Mouse (Mus musculus) forebrain, embryonic 15.5 days (tissue): ENCODE data around the gene Ggcx. TPM values are rescaled to one million over a fixed set of nuclear protein-coding genes. Genes with fewer than 3 reads are reported as not detected.

Experiments
- ATAC-seq: fragments of 200-750 bp; cut with Nextera tagmentation; replicated peaks from 2 replicates; pipeline ENCODE4 v1.8.0; 2017; ENCODE audit warnings: mild to moderate bottlenecking, moderate TSS enrichment, moderate library complexity
- H3K27ac ChIP-seq: fragments of 300-500 bp; sonication (generic); replicated peaks from 2 replicates; pipeline ENCODE4 v1.5.1; 2015; ENCODE audit warnings: mild to moderate bottlenecking, inconsistent platforms
- H3K27me3 ChIP-seq: fragments of 300-500 bp; sonication (generic); 2 replicates; pipeline ENCODE4 v1.6.1; 2015; ENCODE audit warnings: inconsistent platforms
- H3K36me3 ChIP-seq: fragments of 300-500 bp; sonication (generic); 2 replicates; pipeline ENCODE4 v1.6.1; 2015; ENCODE audit warnings: mild to moderate bottlenecking, inconsistent platforms
- H3K4me1 ChIP-seq: fragments of 300-500 bp; sonication (generic); 2 replicates; pipeline ENCODE4 v1.6.1; 2015; ENCODE audit warnings: inconsistent platforms
- H3K4me2 ChIP-seq: fragments of 300-500 bp; sonication (generic); replicated peaks from 2 replicates; pipeline ENCODE4 v1.6.1; 2015; ENCODE audit warnings: mild to moderate bottlenecking, inconsistent platforms
- H3K4me3 ChIP-seq: fragments of 300-500 bp; sonication (generic); 2 replicates; pipeline ENCODE4 v1.5.1; 2015; ENCODE audit warnings: mild to moderate bottlenecking, inconsistent platforms
- H3K9ac ChIP-seq: fragments of 300-500 bp; sonication (generic); replicated peaks from 2 replicates; pipeline ENCODE4 v1.6.1; 2015; ENCODE audit warnings: mild to moderate bottlenecking, inconsistent platforms
- H3K9me3 ChIP-seq: fragments of 300-500 bp; sonication (generic); 2 replicates; pipeline ENCODE4 v1.6.1; 2016; ENCODE audit warnings: inconsistent platforms
- WGBS: fragments of 180-500 bp; shearing (Covaris S2); methylation state at CpG from one replicate; pipeline ENCODE4 v1.1.7; 2015; ENCODE audit warnings: mixed read lengths; 5-methylcytosine and 5-hydroxymethylcytosine counted together
- polyA plus RNA-seq: library from polyadenylated mRNA; unstranded; fragments of >200 nt; fragmentation: Nextera tagmentation; extraction: Ambion mirVana; gene quantifications from 2 replicates; pipeline ENCODE4 v1.2.1, GENCODE M21; 2015

The Ggcx gene
- polyA plus RNA-seq, 1 experiment from 2014 or later, result 14.0 TPM

- Histone ChIP-seq H3K36me3 (no peaks in the 10 kb centered on the region), H3K4me2 (no peak overlapping the region), H3K9ac (no peak overlapping the region), H3K27ac (no peak overlapping the region), H3K4me1 (peaks cover 7% of the 10 kb centered on the region), H3K4me3 (no peak overlapping the region), H3K9me3 (no peaks in the 10 kb centered on the region), H3K27me3 (peaks cover 22% of the 10 kb centered on the region; the same call in 1 of the 2 replicates)
- 87% methylated on average over 8 of the region's 8 CpGs for WGBS
- ATAC-seq, result no peak
These were observed 35.4 kb upstream of the Ggcx start for GRCm38 (mm10) chr6:72378510-72379234.

DNA sequence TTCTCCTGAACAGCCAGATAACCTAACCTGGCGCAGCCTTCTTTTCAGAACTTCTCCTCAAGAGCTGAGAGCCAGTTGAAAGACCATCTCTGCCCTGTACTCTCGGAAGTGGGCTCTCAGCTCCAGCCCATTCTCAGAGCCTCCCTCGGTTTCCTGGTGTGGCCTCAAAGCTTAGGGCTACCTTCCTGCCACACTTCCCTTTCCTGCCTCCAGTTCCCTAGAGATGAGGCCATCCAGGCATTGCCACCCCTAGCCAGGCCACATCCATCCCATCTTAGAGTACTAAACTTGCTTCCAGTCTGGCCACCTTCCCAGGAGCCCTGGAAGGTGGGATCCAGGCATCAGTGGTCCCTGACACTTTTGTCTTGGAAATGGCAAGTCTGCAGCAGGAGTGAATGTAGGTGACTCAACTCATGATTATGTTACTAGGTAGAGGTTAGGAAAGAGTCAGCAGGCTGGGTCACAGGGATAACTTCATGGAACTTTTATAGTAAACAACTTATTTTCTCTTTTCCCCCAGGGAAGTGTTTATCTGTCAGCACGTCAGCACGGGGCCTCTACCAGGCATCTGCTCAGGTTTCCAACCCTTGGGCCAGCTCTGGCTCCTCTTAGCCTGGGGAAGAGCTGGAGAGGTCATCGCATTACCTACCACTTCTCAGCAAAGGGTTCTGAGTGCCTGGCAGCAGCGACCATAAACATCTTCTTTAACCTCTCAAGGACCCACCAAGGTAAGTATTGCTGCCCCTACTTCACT lies 34.6 kb upstream of the Ggcx start:
- Histone ChIP-seq H3K9me3 (no peaks in the 10 kb centered on the region), H3K27me3 (peaks cover 22% of the 10 kb centered on the region; the same call in 1 of the 2 replicates), H3K4me3 (peak overlapping the region; percentile 40; the same call in 1 of the 2 replicates), H3K27ac (no peak overlapping the region), H3K36me3 (no peaks in the 10 kb centered on the region), H3K9ac (no peak overlapping the region), H3K4me2 (peak overlapping the region; percentile 60), H3K4me1 (peaks cover 7% of the 10 kb centered on the region)
- no peak for ATAC-seq
- WGBS, result 42% methylated on average over 7 of the region's 7 CpGs

- 2% methylated on average over 47 of the region's 49 CpGs for WGBS
These were observed 33.9 kb upstream of the Ggcx start, which contains the start of gene Vamp5 for GRCm38 (mm10) chr6:72380131-72380770. Gene Vamp5, minus strand, starts transcription at chr6:72380468.

GRCm38 (mm10) chr6:72382494-72382893 lies 31.6 kb upstream of the Ggcx start:
- Histone ChIP-seq H3K36me3 (no peaks in the 10 kb centered on the region), H3K27ac (no peak overlapping the region), H3K9ac (no peak overlapping the region), H3K4me2 (no peak overlapping the region), H3K4me3 (no peak overlapping the region), H3K9me3 (no peaks in the 10 kb centered on the region), H3K27me3 (peaks cover 22% of the 10 kb centered on the region; the same call in 1 of the 2 replicates), H3K4me1 (peaks cover 7% of the 10 kb centered on the region)
- WGBS, result 84% methylated on average over 6 of the region's 6 CpGs
- ATAC-seq, result no peak

More at GRCm38 (mm10) chr6:72380131-72380770, 33.9 kb upstream of the Ggcx start, which contains the start of gene Vamp5:
- ATAC-seq, result peak; percentile 64; the same call in 1 of the 2 replicates
- no peak within 1 kb of the TSS for H3K27ac ChIP-seq
- peaks cover 22% of the 10 kb centered on the region; the same call in 1 of the 2 replicates for H3K27me3 ChIP-seq
- peak within 1 kb of the TSS; percentile 60 for H3K4me2 ChIP-seq
- H3K4me3 ChIP-seq, result peak within 1 kb of the TSS; percentile 40
- H3K4me1 ChIP-seq, result peaks cover 7% of the 10 kb centered on the region
- H3K9me3 ChIP-seq, result no peaks in the 10 kb centered on the region
- peak within 1 kb of the TSS; percentile 40 for H3K9ac ChIP-seq
- H3K36me3 ChIP-seq, result no peaks in the 10 kb centered on the region

DNA sequence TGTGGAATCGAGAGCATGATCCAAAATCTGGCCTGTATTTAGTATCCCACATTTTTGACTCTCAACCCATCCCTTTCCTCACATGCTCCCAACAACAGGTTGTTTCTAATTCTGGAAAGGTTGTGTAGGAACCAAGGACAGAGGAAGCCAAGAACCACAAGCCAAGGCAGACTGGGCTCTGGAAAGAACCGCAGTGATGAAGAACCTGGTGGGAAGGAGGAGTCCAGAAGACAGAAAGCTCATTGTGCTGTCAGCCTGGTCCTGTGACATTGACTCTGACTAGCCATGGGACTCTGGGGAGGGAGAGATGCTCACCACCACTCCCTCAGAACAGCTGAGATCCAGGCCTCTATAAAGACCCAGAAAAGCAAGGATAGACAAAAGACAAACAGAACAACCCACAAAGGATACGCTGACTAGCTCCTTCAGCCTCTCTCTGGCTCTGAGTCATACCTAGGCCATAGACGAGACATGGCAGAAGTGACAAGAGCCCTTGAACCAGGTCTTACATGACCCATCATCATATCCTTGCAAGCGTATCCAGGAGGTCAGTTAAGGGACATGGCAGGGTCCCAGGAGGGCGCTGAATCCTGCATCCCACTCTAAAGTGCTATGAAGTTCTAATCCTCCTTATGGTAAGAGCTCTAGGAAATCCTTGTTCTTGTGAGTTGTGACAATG lies 30.8 kb upstream of the Ggcx start:
- WGBS, result 83% methylated on average over 6 of the region's 6 CpGs
- Histone ChIP-seq H3K9me3 (no peaks in the 10 kb centered on the region), H3K27me3 (peaks cover 22% of the 10 kb centered on the region; the same call in 1 of the 2 replicates), H3K36me3 (no peaks in the 10 kb centered on the region), H3K4me2 (no peak overlapping the region), H3K9ac (no peak overlapping the region), H3K27ac (no peak overlapping the region), H3K4me1 (peaks cover 7% of the 10 kb centered on the region), H3K4me3 (no peak overlapping the region)
- no peak for ATAC-seq

DNA sequence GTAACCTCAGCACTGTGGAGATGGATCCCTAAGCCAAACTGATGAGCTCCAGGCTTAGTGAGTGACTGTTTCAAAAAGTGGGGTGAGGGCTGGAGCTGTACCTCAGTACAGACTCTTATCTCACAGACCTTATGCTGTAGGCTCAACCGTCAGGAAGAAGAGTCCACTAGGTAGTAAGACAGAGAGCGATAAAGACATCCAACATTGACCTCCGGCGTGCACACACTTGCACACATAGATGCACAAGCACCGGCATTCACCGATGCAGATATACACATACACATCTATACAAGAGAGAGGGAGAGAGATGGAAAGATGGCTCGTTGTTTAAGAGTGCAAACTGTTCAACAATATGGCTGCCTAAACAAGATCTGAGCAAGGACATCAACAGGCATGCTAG lies 30.2 kb upstream of the Ggcx start:
- ATAC-seq, result no peak
- 95% methylated on average over 7 of the region's 7 CpGs for WGBS

GRCm38 (mm10) chr6:72385258-72385657 lies 28.9 kb upstream of the Ggcx start:
- H3K9me3 ChIP-seq, result no peaks in the 10 kb centered on the region
- 89% methylated on average over 4 of the region's 4 CpGs for WGBS
- ATAC-seq, result no peak
- H3K36me3 ChIP-seq, result no peaks in the 10 kb centered on the region
- peaks cover 10% of the 10 kb centered on the region; the same call in 1 of the 2 replicates for H3K27me3 ChIP-seq
- H3K4me1 ChIP-seq, result peaks cover 12% of the 10 kb centered on the region
- H3K4me2 ChIP-seq, result no peak overlapping the region
- H3K27ac ChIP-seq, result no peak overlapping the region
- H3K4me3 ChIP-seq, result no peak overlapping the region
- H3K9ac ChIP-seq, result no peak overlapping the region

More for the DNA sequence above, 30.2 kb upstream of the Ggcx start:
- Histone ChIP-seq H3K36me3 (no peaks in the 10 kb centered on the region), H3K27me3 (peaks cover 22% of the 10 kb centered on the region; the same call in 1 of the 2 replicates), H3K4me3 (no peak overlapping the region), H3K9ac (no peak overlapping the region), H3K27ac (no peak overlapping the region), H3K4me2 (no peak overlapping the region), H3K9me3 (no peaks in the 10 kb centered on the region), H3K4me1 (peaks cover 7% of the 10 kb centered on the region)

DNA sequence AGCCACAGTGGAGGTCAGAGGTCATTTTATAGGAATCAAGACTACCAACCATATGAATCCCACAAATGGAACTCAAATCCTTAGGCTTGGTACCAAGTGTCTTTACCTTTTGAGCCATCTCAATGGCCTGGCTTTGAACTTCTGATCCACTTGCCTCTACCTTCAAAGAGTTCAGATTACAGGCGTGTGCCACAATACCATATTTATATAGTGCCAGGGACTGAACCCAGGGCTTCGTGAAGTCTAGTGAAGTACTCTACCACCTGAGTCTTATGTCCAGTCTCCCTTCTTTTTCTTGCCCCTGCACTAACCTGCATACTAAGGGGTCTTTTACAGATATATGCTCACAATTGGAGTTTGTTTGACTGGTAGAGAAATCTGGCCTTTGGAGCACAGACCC lies 27.5 kb upstream of the Ggcx start:
- Histone ChIP-seq H3K36me3 (no peaks in the 10 kb centered on the region), H3K9me3 (no peaks in the 10 kb centered on the region), H3K27me3 (no peaks in the 10 kb centered on the region), H3K4me3 (no peak overlapping the region), H3K4me2 (no peak overlapping the region), H3K9ac (no peak overlapping the region), H3K4me1 (peaks cover 13% of the 10 kb centered on the region), H3K27ac (no peak overlapping the region)
- no peak for ATAC-seq
- 93% methylated on average over 2 of the region's 2 CpGs for WGBS

DNA sequence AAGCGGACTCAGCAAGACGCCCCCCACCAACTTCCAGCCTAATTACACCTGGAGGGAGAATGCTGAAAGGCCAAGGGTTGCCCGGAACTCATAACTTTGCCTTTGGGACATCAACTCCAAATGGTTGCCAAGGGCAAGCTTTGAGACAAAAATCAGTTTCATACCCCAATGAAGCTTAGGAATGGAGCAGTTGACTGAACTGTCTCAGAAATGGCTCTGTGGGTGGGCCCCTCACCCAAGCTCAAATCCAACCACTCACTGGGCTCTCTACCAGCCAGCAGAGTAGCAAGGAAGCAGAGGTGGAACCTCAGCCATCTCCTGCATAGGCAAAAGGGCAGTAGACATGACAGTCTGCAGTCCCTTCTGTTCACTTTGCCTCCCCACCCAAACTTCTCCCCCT lies 26.3 kb upstream of the Ggcx start:
- H3K27ac ChIP-seq, result no peak overlapping the region
- H3K4me3 ChIP-seq, result no peak overlapping the region
- no peak for ATAC-seq
- H3K9me3 ChIP-seq, result no peaks in the 10 kb centered on the region
- no peaks in the 10 kb centered on the region for H3K36me3 ChIP-seq
- no peak overlapping the region for H3K9ac ChIP-seq
- 75% methylated on average over 3 of the region's 3 CpGs for WGBS
- no peaks in the 10 kb centered on the region for H3K27me3 ChIP-seq
- H3K4me2 ChIP-seq, result no peak overlapping the region
- peaks cover 13% of the 10 kb centered on the region for H3K4me1 ChIP-seq

DNA sequence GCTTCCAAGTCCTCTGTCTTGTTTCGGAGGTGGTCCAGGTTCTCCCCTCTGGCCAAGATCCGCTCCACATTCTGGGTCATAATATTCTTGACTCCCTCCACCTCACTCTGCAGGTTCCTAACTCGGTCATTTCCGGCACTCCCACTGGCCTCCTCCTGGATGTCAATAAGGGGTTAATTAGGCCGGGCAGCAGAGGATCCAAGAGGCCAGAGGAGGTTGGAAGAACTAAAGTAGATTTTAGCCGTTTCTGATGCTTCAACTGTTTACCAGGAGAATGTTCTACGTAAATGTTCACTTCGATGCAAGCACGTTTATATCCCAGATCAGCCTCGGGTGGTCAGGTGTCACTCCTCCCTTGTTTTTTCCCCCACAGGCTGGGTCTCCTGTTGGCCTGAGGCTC lies 25.8 kb upstream of the Ggcx start:
- Histone ChIP-seq H3K27me3 (no peaks in the 10 kb centered on the region), H3K36me3 (no peaks in the 10 kb centered on the region), H3K4me1 (peaks cover 13% of the 10 kb centered on the region), H3K27ac (no peak overlapping the region), H3K4me3 (no peak overlapping the region), H3K4me2 (no peak overlapping the region), H3K9me3 (no peaks in the 10 kb centered on the region), H3K9ac (no peak overlapping the region)
- WGBS, result 76% methylated on average over 10 of the region's 10 CpGs
- ATAC-seq, result no peak

GRCm38 (mm10) chr6:72388791-72389329 lies 25.2 kb upstream of the Ggcx start:
- Histone ChIP-seq H3K9me3 (no peaks in the 10 kb centered on the region), H3K4me3 (no peak overlapping the region), H3K4me2 (no peak overlapping the region), H3K36me3 (no peaks in the 10 kb centered on the region), H3K9ac (no peak overlapping the region), H3K4me1 (peaks cover 13% of the 10 kb centered on the region), H3K27me3 (no peaks in the 10 kb centered on the region), H3K27ac (no peak overlapping the region)
- 95% methylated on average over 6 of the region's 6 CpGs for WGBS
- ATAC-seq, result no peak
